26 mouse cellular contexts compared by ENCODE assay signal in genomic region chr3:98934041-98934440, GRCm38 (mm10). TPM values are rescaled to one million over a fixed set of nuclear protein-coding genes. Genes with fewer than 3 reads are reported as not detected.
A peak's percentile ranks its signal among the peaks of the same experiment; 100 is the strongest.
DNase-seq lines count a peak whose midpoint lies in the region; ATAC-seq and TF ChIP-seq lines count a peak whose summit lies in the region.
"Had no signal": no experiment of that assay in that cellular context is flagged by ENCODE, and none has a peak within 500 bp of the region (broad histone marks: within the 10 kb centered on the region; RNA-seq: fewer than 3 reads in every experiment).

No protein-coding gene starts in this region.

- no peaks in the 10 kb centered on the region for H3K4me1 ChIP-seq in kidney, embryonic 14.5 days (ENCODE audit: control insufficient read depth, insufficient read depth, low read length)
- peaks cover 32% of the 10 kb centered on the region for H3K4me1 ChIP-seq in kidney, adult 2 months (ENCODE audit: control insufficient read depth, insufficient read depth, low read length)
- H3K4me1 ChIP-seq: forebrain, embryonic 13.5 days had no signal

- no peak for TF ChIP-seq POLR2A in kidney, adult 2 months (IDR thresholded peaks at IDR 0.05; ENCODE audit: low read depth, low read length)

- H3K27me3 ChIP-seq in kidney, embryonic 14.5 days (ENCODE audit: control insufficient read depth, insufficient read depth, low read length), result no peaks in the 10 kb centered on the region
- no peaks in the 10 kb centered on the region for H3K27me3 ChIP-seq in kidney, adult 2 months (replicated peaks; ENCODE audit: control insufficient read depth, insufficient read depth, low read length)
- H3K27me3 ChIP-seq: CH12.LX; forebrain, embryonic 13.5 days; heart, embryonic 12.5 days; hindbrain, embryonic 12.5 days; Patski had no signal

- ATAC-seq in kidney, embryonic 14.5 days (ENCODE audit: low FRiP score, low TSS enrichment), result no peak
- ATAC-seq: activated CD4-positive, CD25-positive, alpha-beta regulatory T cell, adult 4 months; forebrain, embryonic 13.5 days; Patski had no signal

- 63% methylated on average over 1 of the region's 1 CpGs for WGBS in kidney, embryonic 14.5 days
- WGBS in kidney, adult 2 months, result 50% methylated on average over 1 of the region's 1 CpGs

- no peak overlapping the region for H3K9ac ChIP-seq in kidney, embryonic 14.5 days (ENCODE audit: low read depth, low read length)
- H3K9ac ChIP-seq: forebrain, embryonic 13.5 days; heart, embryonic 12.5 days; hindbrain, embryonic 12.5 days had no signal

- H3K4me2 ChIP-seq in kidney, embryonic 14.5 days (replicated peaks; ENCODE audit: low read depth, low read length), result no peak overlapping the region
- H3K4me2 ChIP-seq: forebrain, embryonic 13.5 days; heart, embryonic 12.5 days; hindbrain, embryonic 12.5 days had no signal

- no peak for TF ChIP-seq CTCF in kidney, adult 2 months (conservative IDR thresholded peaks at IDR 0.05; ENCODE audit: insufficient read depth, insufficient read length, low read depth, low read length)

- no peaks in the 10 kb centered on the region for H3K9me3 ChIP-seq in kidney, embryonic 14.5 days (ENCODE audit: control insufficient read depth, low read length)
- H3K9me3 ChIP-seq: embryonic facial prominence, embryonic 10.5 days; forebrain, embryonic 13.5 days; heart, embryonic 12.5 days; hindbrain, embryonic 12.5 days had no signal

- H3K27ac ChIP-seq in kidney, embryonic 14.5 days (ENCODE audit: low read depth, low read length), result no peak overlapping the region
- peak overlapping the region; percentile 89; the same call in 1 of the 2 replicates for H3K27ac ChIP-seq in kidney, adult 2 months (ENCODE audit: insufficient read depth, low read depth, low read length)
- H3K27ac ChIP-seq: embryonic facial prominence, embryonic 10.5 days; forebrain, embryonic 13.5 days; gastrocnemius, adult 2 months; hindbrain, embryonic 12.5 days had no signal

- H3K4me3 ChIP-seq in kidney, embryonic 14.5 days (ENCODE audit: low read length), result no peak overlapping the region
- H3K4me3 ChIP-seq in kidney, adult 2 months (ENCODE audit: insufficient read depth, low read depth, low read length), result no peak overlapping the region
- H3K4me3 ChIP-seq: embryonic facial prominence, embryonic 10.5 days; forebrain, embryonic 13.5 days; gastrocnemius, adult 2 months; heart, embryonic 12.5 days; hindbrain, embryonic 12.5 days had no signal

- peak; percentile 46 for DNase-seq in kidney, adult 18-20 months
- peak; percentile 88 for DNase-seq in kidney, adult 2 months
- peak; percentile 84 for DNase-seq in kidney, adult 9 months
- peak; percentile 53 for DNase-seq in kidney, postnatal 14 days
- no peak for DNase-seq in layer of hippocampus, postnatal 10 days (ENCODE audit: low spot score in 2 of 2)
- DNase-seq in adipocyte (ENCODE audit: low spot score), result no peak
- DNase-seq in lung, postnatal 4 days, result no peak
- DNase-seq: adrenal gland, adult 2 months; adrenal gland, postnatal 25 days; cerebellum, adult 18-20 months; cerebellum, postnatal 10 days; gastrocnemius, adult 2 months; gastrocnemius, postnatal 25 days had no signal

- no peaks in the 10 kb centered on the region for H3K36me3 ChIP-seq in kidney, embryonic 14.5 days (ENCODE audit: control insufficient read depth, insufficient read depth, low read length)
- H3K36me3 ChIP-seq in kidney, adult 2 months (ENCODE audit: control insufficient read depth, insufficient read depth, low read length), result no peaks in the 10 kb centered on the region
- H3K36me3 ChIP-seq: embryonic facial prominence, embryonic 10.5 days; heart, embryonic 12.5 days; hindbrain, embryonic 12.5 days had no signal

RNA-seq across cellular contexts. Expression of gene Hao2, which starts 41.0 kb away (rescaled TPM):
- polyA plus RNA-seq in kidney, embryonic 14.5 days (2014; fragmentation: Nextera tagmentation; extraction: Ambion mirVana), result 8.7 and 13.3 TPM in 2 replicates
- 424 and 426 TPM in 2 replicates for polyA plus RNA-seq in kidney, adult 2 months (2012; rRNA removed)
- total RNA-seq in layer of hippocampus, postnatal 10 days (2021), result not detected
- total RNA-seq: CH12.LX; gastrocnemius, adult 2 months; gastrocnemius, postnatal 25 days; granulocyte monocyte progenitor cell, adult 5-6 weeks; heart, adult 8-10 months; heart, postnatal 25 days had no signal
- polyA plus RNA-seq: activated CD4-positive, CD25-positive, alpha-beta regulatory T cell, adult 4 months; embryonic facial prominence, embryonic 10.5 days; embryonic facial prominence, embryonic 14.5 days; heart, embryonic 16.5 days; hindbrain, embryonic 12.5 days; Patski had no signal

Comparison
In these comparisons a context has a peak if more than half of its experiments do, and no peak if none do; other contexts are left out.
1. RNA of gene Hao2, which starts 41.0 kb away (polyA plus RNA-seq): 424 to 426 TPM in kidney, adult 2 months; 8.7 to 13.3 TPM in kidney, embryonic 14.5 days; every median in the first group is over 10 times any median in the second.
2. DNase-seq: peak in kidney, adult 18-20 months (single experiment), kidney, adult 2 months (single experiment), kidney, adult 9 months (single experiment) and kidney, postnatal 14 days (single experiment); none in layer of hippocampus, postnatal 10 days (0 of 2), adipocyte (single experiment) and lung, postnatal 4 days (0 of 2).